Mouse (Mus musculus) megakaryocyte, embryonic 14.5 days (primary cell): ENCODE measurements around the gene Relch.

Experiments
- FLI1 ChIP-seq: IDR thresholded peaks from 2 replicates; pipeline ENCODE4 v1.6.1; 2012; ENCODE audit warnings: low read length, inconsistent platforms, mixed read lengths
- GATA1 ChIP-seq: IDR thresholded peaks from 3 replicates; pipeline ENCODE4 v1.6.1; 2012; ENCODE audit warnings: mixed read lengths, low read length, inconsistent platforms, borderline replicate concordance

GRCm38 (mm10) chr1:105786731-105787357, 123.2 kb downstream of the Relch start:
- no peak for TF ChIP-seq FLI1
- TF ChIP-seq GATA1 = no peak
